Mouse (Mus musculus) heart, embryonic 13.5 days (tissue): ENCODE results near the gene Nfic. TPM values are rescaled to one million over a fixed set of nuclear protein-coding genes. Genes with fewer than 3 reads are reported as not detected.
A peak's percentile ranks its signal among the peaks of the same experiment; 100 is the strongest.

Experiments used
- ATAC-seq: fragments of 200-750 bp; cut with Nextera tagmentation; 2 replicates; pipeline ENCODE4 v1.8.0; 2017; ENCODE audit warnings: moderate TSS enrichment; ENCODE audit not compliant: insufficient number of reproducible peaks, low FRiP score, low TSS enrichment; ENCODE audit errors: extremely low read depth
- H3K27ac ChIP-seq: fragments of 300-500 bp; sonication (generic); replicated peaks from 2 replicates; pipeline ENCODE4 v1.5.1; 2015; ENCODE audit warnings: moderate library complexity, mild to moderate bottlenecking, inconsistent platforms
- H3K27me3 ChIP-seq: fragments of 300-500 bp; sonication (generic); replicated peaks from 2 replicates; pipeline ENCODE4 v1.6.1; 2015; ENCODE audit warnings: mild to moderate bottlenecking, inconsistent platforms
- H3K36me3 ChIP-seq: fragments of 300-500 bp; sonication (generic); 2 replicates; pipeline ENCODE4 v1.6.1; 2015; ENCODE audit warnings: mild to moderate bottlenecking, inconsistent platforms
- H3K4me1 ChIP-seq: fragments of 300-500 bp; sonication (generic); 2 replicates; pipeline ENCODE4 v1.6.1; 2015; ENCODE audit warnings: inconsistent platforms
- H3K4me2 ChIP-seq: fragments of 300-500 bp; sonication (generic); 2 replicates; pipeline ENCODE4 v1.6.1; 2015; ENCODE audit warnings: inconsistent platforms, mild to moderate bottlenecking, moderate library complexity
- H3K4me3 ChIP-seq: fragments of 300-500 bp; sonication (generic); 2 replicates; pipeline ENCODE4 v1.5.1; 2015; ENCODE audit warnings: moderate library complexity, mild to moderate bottlenecking, inconsistent platforms
- H3K9ac ChIP-seq: fragments of 300-500 bp; sonication (generic); 2 replicates; pipeline ENCODE4 v1.6.1; 2015; ENCODE audit warnings: inconsistent platforms, mild to moderate bottlenecking, moderate library complexity
- H3K9me3 ChIP-seq: fragments of 300-500 bp; sonication (generic); 2 replicates; pipeline ENCODE4 v1.6.1; 2016; ENCODE audit warnings: inconsistent platforms
- WGBS: fragments of 180-500 bp; shearing (Covaris S2); methylation state at CpG from one replicate; pipeline ENCODE4 v1.1.7; 2015; ENCODE audit warnings: mixed read lengths; 5-methylcytosine and 5-hydroxymethylcytosine counted together
- polyA plus RNA-seq: library from polyadenylated mRNA; unstranded; fragments of >200 nt; fragmentation: Nextera tagmentation; extraction: Ambion mirVana; gene quantifications from 2 replicates; pipeline ENCODE4 v1.2.1, GENCODE M21; 2015

The Nfic gene
- polyA plus RNA-seq, 1 experiment from 2014 or later, result 57.4 TPM

DNA sequence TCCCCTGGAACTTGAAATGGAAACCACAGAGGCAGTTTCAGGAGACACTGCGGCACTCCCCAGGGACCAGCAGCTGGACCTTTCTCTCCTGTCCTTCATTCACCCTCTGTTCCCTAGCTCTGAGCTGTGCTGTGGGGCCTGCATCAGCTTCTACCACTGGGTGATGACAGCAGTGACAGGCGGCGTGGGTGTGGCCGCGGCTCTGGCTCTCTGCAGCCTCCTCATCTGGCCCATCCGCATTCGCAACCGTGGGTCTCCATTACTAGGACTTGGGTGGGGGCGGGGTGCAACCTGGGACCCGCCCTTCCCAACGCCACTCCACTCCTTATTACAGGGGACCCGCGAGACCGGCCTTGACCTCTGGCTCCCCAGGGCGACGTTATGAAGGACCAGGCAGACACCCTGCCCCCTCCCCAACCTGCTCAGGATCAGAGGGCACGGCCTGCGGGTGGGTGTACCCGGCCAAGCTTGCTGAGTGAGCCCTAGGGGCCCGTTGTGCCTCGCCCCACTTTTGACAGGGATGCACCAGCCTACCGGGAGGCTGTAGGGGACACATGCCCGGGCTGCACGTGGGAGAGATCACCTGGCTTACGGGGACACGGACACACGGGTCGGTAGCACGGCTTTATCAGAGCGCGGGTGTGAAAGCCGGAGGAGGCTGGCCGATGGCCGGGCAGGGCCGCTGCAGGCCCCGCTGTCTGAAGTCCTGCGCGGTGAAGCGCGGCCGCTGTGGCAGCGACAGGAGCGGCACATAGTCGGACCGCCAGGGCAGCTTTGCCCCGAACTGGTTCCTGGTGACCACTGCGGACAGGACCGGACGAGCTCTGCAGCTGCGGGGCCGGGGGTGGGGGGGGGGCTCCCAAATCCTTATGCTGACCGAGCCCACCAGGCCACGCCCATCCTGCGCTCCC is 91.7 kb downstream of the Nfic start:
- Histone ChIP-seq H3K27ac (peak overlapping the region; percentile 96), H3K4me2 (peak overlapping the region; percentile 81), H3K4me3 (peak overlapping the region; percentile 52), H3K36me3 (peaks cover 45% of the 10 kb centered on the region), H3K27me3 (peaks cover 7% of the 10 kb centered on the region; the same call in 1 of the 2 replicates), H3K9ac (peak overlapping the region; percentile 83), H3K4me1 (peaks cover 86% of the 10 kb centered on the region), H3K9me3 (no peaks in the 10 kb centered on the region)
- ATAC-seq, result peak; percentile 49; the same call in 1 of the 2 replicates
- WGBS, result 5% methylated on average over 54 of the region's 54 CpGs

DNA sequence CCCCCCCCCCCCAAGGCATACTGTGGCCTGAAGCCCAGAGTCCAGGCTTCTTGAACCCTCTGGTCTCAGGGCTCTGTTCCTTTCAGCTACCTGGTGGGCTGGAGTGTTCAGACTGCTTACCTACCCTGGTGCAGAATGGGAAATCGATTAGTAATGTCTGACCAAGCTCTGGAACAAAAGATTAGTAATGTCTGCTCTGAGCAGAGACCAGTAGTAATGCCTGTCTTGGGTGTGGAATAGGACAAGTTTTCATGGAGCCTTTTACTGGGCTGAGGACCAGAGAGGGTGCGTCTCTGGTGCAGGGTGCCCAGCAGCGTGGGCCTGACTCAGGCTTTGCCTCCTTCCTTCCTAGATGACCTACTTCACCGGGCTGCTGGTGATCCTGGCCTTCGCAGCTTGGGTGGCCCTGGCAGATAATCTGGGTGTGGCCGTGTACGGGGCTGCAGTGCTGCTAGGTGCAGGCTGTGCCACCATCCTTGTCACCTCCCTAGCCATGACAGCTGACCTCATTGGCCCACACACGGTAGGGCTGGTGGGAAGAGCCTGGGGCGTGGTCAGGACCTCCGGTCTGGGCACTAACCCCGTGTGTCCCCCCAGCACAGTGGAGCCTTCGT is 93.0 kb downstream of the Nfic start:
- Histone ChIP-seq H3K9ac (peak overlapping the region; percentile 83), H3K4me1 (peaks cover 97% of the 10 kb centered on the region), H3K27me3 (peaks cover 7% of the 10 kb centered on the region; the same call in 1 of the 2 replicates), H3K4me3 (peak overlapping the region; percentile 52; the same call in 1 of the 2 replicates), H3K36me3 (peaks cover 32% of the 10 kb centered on the region), H3K4me2 (peak overlapping the region; percentile 81), H3K9me3 (no peaks in the 10 kb centered on the region), H3K27ac (peak overlapping the region; percentile 96)
- no peak for ATAC-seq
- 30% methylated on average over 12 of the region's 12 CpGs for WGBS

GRCm38 (mm10) chr10:81360721-81361120 is 94.7 kb downstream of the Nfic start:
- Histone ChIP-seq H3K27ac (peak overlapping the region; percentile 61), H3K36me3 (peaks cover 18% of the 10 kb centered on the region), H3K4me2 (peak overlapping the region; percentile 21; the same call in 1 of the 2 replicates), H3K9me3 (no peaks in the 10 kb centered on the region), H3K9ac (peak overlapping the region; percentile 60), H3K4me1 (peaks cover 89% of the 10 kb centered on the region), H3K27me3 (peaks cover 7% of the 10 kb centered on the region; the same call in 1 of the 2 replicates), H3K4me3 (no peak overlapping the region)
- 66% methylated on average over 8 of the region's 8 CpGs for WGBS
- no peak for ATAC-seq

DNA sequence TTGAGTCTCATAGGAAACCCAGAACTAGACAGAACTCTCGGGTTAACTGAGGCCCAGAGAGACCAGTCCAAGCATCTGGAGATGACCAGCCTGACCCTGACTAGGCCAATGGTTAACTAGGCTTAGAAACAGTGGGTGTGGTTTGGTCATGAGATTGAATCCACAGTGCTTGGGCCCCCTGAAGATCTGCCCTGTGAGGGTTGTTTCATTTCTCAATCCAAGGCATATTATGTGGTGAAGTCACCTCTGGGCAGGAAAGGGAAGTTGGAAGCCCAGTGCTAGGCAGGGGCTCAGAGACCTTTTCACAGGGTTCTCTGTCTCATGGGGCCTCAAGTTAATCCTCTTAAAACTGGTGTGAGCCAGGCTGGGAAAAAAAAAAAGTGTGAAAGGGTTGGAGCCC is 96.6 kb downstream of the Nfic start:
- H3K27ac ChIP-seq, result peak overlapping the region; percentile 70
- no peaks in the 10 kb centered on the region for H3K9me3 ChIP-seq
- 48% methylated on average over 1 of the region's 1 CpGs for WGBS
- H3K36me3 ChIP-seq, result peaks cover 18% of the 10 kb centered on the region
- no peak for ATAC-seq
- peaks cover 70% of the 10 kb centered on the region for H3K4me1 ChIP-seq
- no peaks in the 10 kb centered on the region; the same call in 1 of the 2 replicates for H3K27me3 ChIP-seq
- H3K9ac ChIP-seq, result peak overlapping the region; percentile 96
- peak overlapping the region; percentile 92 for H3K4me3 ChIP-seq
- H3K4me2 ChIP-seq, result peak overlapping the region; percentile 99

GRCm38 (mm10) chr10:81358209-81358608 is 97.2 kb downstream of the Nfic start:
- WGBS, result 19% methylated on average over 4 of the region's 4 CpGs
- Histone ChIP-seq H3K27ac (peak overlapping the region; percentile 70), H3K36me3 (peaks cover 18% of the 10 kb centered on the region), H3K27me3 (no peaks in the 10 kb centered on the region), H3K4me2 (peak overlapping the region; percentile 99), H3K9ac (peak overlapping the region; percentile 96), H3K4me1 (peaks cover 63% of the 10 kb centered on the region), H3K4me3 (peak overlapping the region; percentile 92), H3K9me3 (no peaks in the 10 kb centered on the region)
- no peak for ATAC-seq

GRCm38 (mm10) chr10:81356991-81357844 is 98.2 kb downstream of the Nfic start, which contains the start of gene Mfsd12:
Gene Mfsd12 (plus strand): TSS chr10:81357491.
- 2% methylated on average over 79 of the region's 79 CpGs for WGBS
- H3K9me3 ChIP-seq, result no peaks in the 10 kb centered on the region
- H3K4me1 ChIP-seq, result peaks cover 54% of the 10 kb centered on the region
- H3K4me3 ChIP-seq, result peak within 1 kb of the TSS; percentile 92
- peak within 1 kb of the TSS; percentile 96 for H3K9ac ChIP-seq
- H3K27ac ChIP-seq, result peak within 1 kb of the TSS; percentile 70
- H3K4me2 ChIP-seq, result peak within 1 kb of the TSS; percentile 99
- H3K27me3 ChIP-seq, result no peaks in the 10 kb centered on the region
- peak; percentile 83 for ATAC-seq
- peaks cover 14% of the 10 kb centered on the region for H3K36me3 ChIP-seq

DNA sequence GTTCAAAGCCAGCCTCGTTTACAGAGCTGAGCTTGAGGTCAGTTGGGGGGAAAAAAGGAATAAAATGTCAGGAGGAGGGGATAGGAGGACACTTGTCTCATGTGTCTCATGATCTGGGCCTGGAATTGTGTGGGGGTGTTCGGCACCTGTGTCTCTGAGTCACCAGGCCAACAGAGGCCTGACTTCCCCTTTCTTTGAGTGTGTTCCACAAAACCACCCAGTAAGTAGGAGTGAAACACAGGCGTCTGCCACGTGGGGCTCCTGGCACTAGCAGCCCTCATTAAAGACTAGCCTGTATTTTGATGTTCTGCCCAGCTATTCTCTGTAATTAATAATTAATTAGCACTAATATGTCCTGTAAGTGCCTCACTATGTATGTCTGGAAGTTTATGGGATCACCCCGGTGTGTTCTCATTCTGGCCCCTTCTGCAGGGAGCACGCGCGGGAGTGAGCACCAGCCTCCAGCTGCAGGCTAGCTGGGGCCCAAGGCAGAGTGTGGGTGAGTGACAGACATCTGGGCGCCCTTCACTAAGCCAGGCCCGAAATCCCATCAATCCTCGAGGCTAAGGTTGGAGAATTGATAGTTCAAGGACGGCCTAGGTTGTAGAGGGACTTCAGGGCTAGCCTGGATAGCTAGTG is 99.0 kb downstream of the Nfic start:
- WGBS, result 49% methylated on average over 12 of the region's 12 CpGs
- no peaks in the 10 kb centered on the region for H3K27me3 ChIP-seq
- H3K36me3 ChIP-seq, result peaks cover 7% of the 10 kb centered on the region
- H3K4me2 ChIP-seq, result peak overlapping the region; percentile 99
- H3K4me3 ChIP-seq, result peak overlapping the region; percentile 92
- H3K9me3 ChIP-seq, result no peaks in the 10 kb centered on the region
- no peak overlapping the region for H3K27ac ChIP-seq
- ATAC-seq, result no peak
- peak overlapping the region; percentile 28 for H3K9ac ChIP-seq
- peaks cover 51% of the 10 kb centered on the region for H3K4me1 ChIP-seq

DNA sequence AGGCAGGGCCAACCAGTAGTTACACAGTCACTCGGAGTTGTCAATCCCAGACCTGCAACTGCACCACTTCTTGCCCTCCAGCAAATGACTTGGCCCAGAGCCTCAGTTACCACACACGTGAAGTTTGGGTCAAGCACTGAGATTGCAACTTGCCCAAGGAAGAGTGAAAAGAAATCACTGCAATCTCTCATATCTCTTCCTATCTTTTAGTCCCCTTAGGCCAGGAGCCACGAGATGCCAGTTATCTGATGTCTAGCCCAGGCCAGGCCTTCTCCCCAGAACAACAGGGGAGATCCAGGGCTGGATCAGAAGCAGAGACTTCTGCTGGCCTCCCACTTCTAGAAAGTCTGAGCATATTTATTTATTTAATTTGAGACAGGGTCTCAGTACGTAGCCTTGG is 99.9 kb downstream of the Nfic start:
- H3K4me3 ChIP-seq, result no peak overlapping the region
- no peaks in the 10 kb centered on the region for H3K27me3 ChIP-seq
- WGBS, result 67% methylated on average over 4 of the region's 4 CpGs
- no peak for ATAC-seq
- H3K27ac ChIP-seq, result no peak overlapping the region
- no peak overlapping the region for H3K9ac ChIP-seq
- no peaks in the 10 kb centered on the region for H3K9me3 ChIP-seq
- no peak overlapping the region for H3K4me2 ChIP-seq
- peaks cover 48% of the 10 kb centered on the region for H3K4me1 ChIP-seq
- H3K36me3 ChIP-seq, result no peaks in the 10 kb centered on the region

- Histone ChIP-seq H3K9ac (0 out of 2 replicates have a peak overlapping the region, but pooled peaks have one; percentile 28), H3K27me3 (no peaks in the 10 kb centered on the region), H3K27ac (no peak overlapping the region), H3K36me3 (no peaks in the 10 kb centered on the region), H3K9me3 (no peaks in the 10 kb centered on the region), H3K4me1 (peaks cover 42% of the 10 kb centered on the region), H3K4me2 (no peak overlapping the region), H3K4me3 (no peak overlapping the region)
- ATAC-seq, result no peak
- 56% methylated on average over 9 of the region's 9 CpGs for WGBS
Observed at GRCm38 (mm10) chr10:81354738-81355477, 100.5 kb downstream of the Nfic start.
